8 mouse cellular contexts compared by ENCODE assay signal in the genomic region with DNA sequence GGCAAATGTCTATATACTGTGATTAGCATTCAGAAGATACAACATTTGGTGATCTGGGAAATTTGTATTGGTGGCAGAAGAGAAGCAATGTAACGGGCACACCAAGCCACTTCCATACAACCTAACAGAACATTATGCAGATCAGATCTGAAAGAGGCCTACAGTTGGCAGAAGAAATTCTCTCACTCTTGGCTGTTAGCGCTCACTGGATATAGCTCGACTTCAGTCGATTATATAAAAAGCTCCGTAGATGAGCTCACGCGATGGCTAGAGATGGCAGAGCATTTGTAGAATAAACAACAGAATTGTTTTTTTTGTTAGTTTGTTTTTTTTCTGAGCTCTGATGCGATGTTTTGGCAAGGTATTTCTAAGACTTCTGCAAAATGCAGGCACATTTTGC. TPM values are rescaled to one million over a fixed set of nuclear protein-coding genes. Genes with fewer than 3 reads are reported as not detected.
DNase-seq lines count a peak whose midpoint lies in the region; ATAC-seq and TF ChIP-seq lines count a peak whose summit lies in the region.

No protein-coding gene starts in this region.

- H3K9ac ChIP-seq in heart, embryonic 14.5 days (ENCODE audit: low read length), result peak overlapping the region; percentile 86
- peak overlapping the region; percentile 75; the same call in 1 of the 2 replicates for H3K9ac ChIP-seq in hindbrain, embryonic 11.5 days (ENCODE audit: low read depth, low read length)

- no peaks in the 10 kb centered on the region for H3K9me3 ChIP-seq in heart, embryonic 14.5 days (ENCODE audit: control insufficient read depth, low read length)
- no peaks in the 10 kb centered on the region for H3K9me3 ChIP-seq in G1E (replicated peaks)
- H3K9me3 ChIP-seq in hindbrain, embryonic 11.5 days (ENCODE audit: control insufficient read depth, low read length), result no peaks in the 10 kb centered on the region
- H3K9me3 ChIP-seq in midbrain, embryonic 10.5 days (replicated peaks), result no peaks in the 10 kb centered on the region

- DNase-seq in heart, postnatal 4 days, result no peak
- DNase-seq in G1E (ENCODE audit: low spot score), result no peak
- no peak for DNase-seq in hindbrain, embryonic 11.5 days (ENCODE audit: low spot score)
- DNase-seq in midbrain, embryonic 10.5 days (ENCODE audit: low spot score), result no peak
- DNase-seq in cerebellum, adult 9-10 months, result no peak
- no peak for DNase-seq in c-Kit-positive CD71-positive TER-119-positive erythroid progenitor cells, embryonic 14.5 days (ENCODE audit: low spot score)
- DNase-seq in layer of hippocampus, adult 9-10 months (ENCODE audit: low spot score), result no peak

- H3K4me1 ChIP-seq in heart, embryonic 14.5 days (ENCODE audit: control insufficient read depth in 2 of 2, insufficient read depth in 2 of 2, low read length in 2 of 2), result peaks cover 0 to 6% of the 10 kb centered on the region in 2 experiments; a peak in 2 of 4 replicates
- peaks cover 28% of the 10 kb centered on the region for H3K4me1 ChIP-seq in G1E (ENCODE audit: insufficient read depth, low read depth, low read length)
- H3K4me1 ChIP-seq in hindbrain, embryonic 11.5 days (replicated peaks; ENCODE audit: control insufficient read depth, insufficient read depth, low read length), result no peaks in the 10 kb centered on the region
- H3K4me1 ChIP-seq in midbrain, embryonic 10.5 days, result peaks cover 11% of the 10 kb centered on the region

- TF ChIP-seq CTCF in G1E (IDR thresholded peaks at IDR 0.05; ENCODE audit: low read depth, low read length), result no peak

- H3K4me3 ChIP-seq in heart, embryonic 14.5 days (ENCODE audit: control insufficient read depth in 1 of 2, insufficient read depth in 1 of 2, low read depth in 1 of 2, low read length in 2 of 2), result peak overlapping the region in 1 of 2 experiments; percentile 79; a peak in 2 of 4 replicates
- peak overlapping the region; percentile 92 for H3K4me3 ChIP-seq in G1E (ENCODE audit: low read depth, low read length)
- H3K4me3 ChIP-seq in hindbrain, embryonic 11.5 days (ENCODE audit: low read depth, low read length), result peak overlapping the region; percentile 78
- peak overlapping the region; percentile 85 for H3K4me3 ChIP-seq in midbrain, embryonic 10.5 days

- ATAC-seq in heart, embryonic 14.5 days (ENCODE audit: insufficient number of reproducible peaks, insufficient read depth, low FRiP score, low read depth), result no peak
- no peak for ATAC-seq in G1E (ENCODE audit: extremely low read depth, insufficient number of reproducible peaks, low FRiP score, poor library complexity, severe bottlenecking)
- no peak for ATAC-seq in hindbrain, embryonic 11.5 days (ENCODE audit: low FRiP score)

- H3K27ac ChIP-seq in heart, embryonic 14.5 days (replicated peaks in 1 of 2; ENCODE audit: control insufficient read depth in 1 of 2, insufficient read depth in 1 of 2, low read depth in 2 of 2, low read length in 2 of 2), result no peak overlapping the region
- no peak overlapping the region for H3K27ac ChIP-seq in hindbrain, embryonic 11.5 days (ENCODE audit: low read depth, low read length)
- peak overlapping the region; percentile 90; the same call in 1 of the 2 replicates for H3K27ac ChIP-seq in midbrain, embryonic 10.5 days (replicated peaks)

- peaks cover 63% of the 10 kb centered on the region for H3K36me3 ChIP-seq in heart, embryonic 14.5 days (ENCODE audit: control insufficient read depth, insufficient read depth, low read length)
- H3K36me3 ChIP-seq in G1E (replicated peaks), result peaks cover 74% of the 10 kb centered on the region
- peaks cover 14% of the 10 kb centered on the region for H3K36me3 ChIP-seq in hindbrain, embryonic 11.5 days (ENCODE audit: control insufficient read depth, insufficient read depth, low read length)
- H3K36me3 ChIP-seq in midbrain, embryonic 10.5 days, result peaks cover 68% of the 10 kb centered on the region

- H3K4me2 ChIP-seq in heart, embryonic 14.5 days (ENCODE audit: low read length), result peak overlapping the region; percentile 90
- peak overlapping the region; percentile 45 for H3K4me2 ChIP-seq in hindbrain, embryonic 11.5 days (replicated peaks; ENCODE audit: low read depth, low read length)

- H3K27me3 ChIP-seq in heart, embryonic 14.5 days (ENCODE audit: control insufficient read depth, insufficient read depth, low read length), result no peaks in the 10 kb centered on the region
- no peaks in the 10 kb centered on the region for H3K27me3 ChIP-seq in G1E (ENCODE audit: insufficient read depth, low read length)
- no peaks in the 10 kb centered on the region for H3K27me3 ChIP-seq in hindbrain, embryonic 11.5 days (ENCODE audit: control insufficient read depth, insufficient read depth, low read length)
- H3K27me3 ChIP-seq in midbrain, embryonic 10.5 days (ENCODE audit: low read depth, poor library complexity, severe bottlenecking), result no peaks in the 10 kb centered on the region

- WGBS in heart, embryonic 14.5 days, result 60% methylated on average over 8 of the region's 8 CpGs
- WGBS in hindbrain, embryonic 11.5 days, result 68% methylated on average over 8 of the region's 8 CpGs
- 74% methylated on average over 8 of the region's 8 CpGs for WGBS in midbrain, embryonic 10.5 days

RNA-seq across cellular contexts. Expression of a gene that starts 0.8 kb away (rescaled TPM):
- polyA plus RNA-seq in heart, embryonic 14.5 days (2014; fragmentation: Nextera tagmentation; extraction: Ambion mirVana), result 5.2 and 5.6 TPM in 2 replicates
- 1 to 10 TPM; 1.4 to 1.5 TPM for total RNA-seq in heart, postnatal 4 days (2021)
- total RNA-seq in G1E (2014; fragmentation: Nextera tagmentation), result 19.2 and 20.1 TPM in 2 replicates
- total RNA-seq in G1E (2017), result 7.6 and 8.2 TPM in 2 replicates
- polyA plus RNA-seq in G1E (2012), result 1.5 and 3.3 TPM in 2 replicates
- 9.4 and 14.0 TPM in 2 replicates for polyA plus RNA-seq in hindbrain, embryonic 11.5 days (2014; fragmentation: Nextera tagmentation; extraction: Ambion mirVana)
- polyA plus RNA-seq in midbrain, embryonic 10.5 days (2016; fragmentation: Nextera tagmentation; extraction: Ambion mirVana), result 13.1 and 15.9 TPM in 2 replicates

RNA-seq across cellular contexts. Expression of a gene that starts 19.8 kb away (rescaled TPM):
- 131 and 142 TPM in 2 replicates for polyA plus RNA-seq in heart, embryonic 14.5 days (2014; fragmentation: Nextera tagmentation; extraction: Ambion mirVana)
- total RNA-seq in heart, postnatal 4 days (2021), result 100 to 1,000 TPM; 100 to 105 TPM
- total RNA-seq in G1E (2014; fragmentation: Nextera tagmentation), result 184 TPM in 2 replicates
- 177 TPM in 2 replicates for total RNA-seq in G1E (2017)
- 87.8 and 113 TPM in 2 replicates for polyA plus RNA-seq in G1E (2012)
- 239 and 248 TPM in 2 replicates for polyA plus RNA-seq in hindbrain, embryonic 11.5 days (2014; fragmentation: Nextera tagmentation; extraction: Ambion mirVana)
- 245 and 265 TPM in 2 replicates for polyA plus RNA-seq in midbrain, embryonic 10.5 days (2016; fragmentation: Nextera tagmentation; extraction: Ambion mirVana)

RNA-seq across cellular contexts. Expression of a gene that starts 19.9 kb away (rescaled TPM):
- polyA plus RNA-seq in heart, embryonic 14.5 days (2014; fragmentation: Nextera tagmentation; extraction: Ambion mirVana), result 18.8 and 19.8 TPM in 2 replicates
- 10 to 100 TPM; 11.3 to 12.6 TPM for total RNA-seq in heart, postnatal 4 days (2021)
- 18.4 and 26.1 TPM in 2 replicates for total RNA-seq in G1E (2014; fragmentation: Nextera tagmentation)
- total RNA-seq in G1E (2017), result 18.1 and 20.6 TPM in 2 replicates
- 8.7 and 10.8 TPM in 2 replicates for polyA plus RNA-seq in G1E (2012)
- polyA plus RNA-seq in hindbrain, embryonic 11.5 days (2014; fragmentation: Nextera tagmentation; extraction: Ambion mirVana), result 31.9 and 33.5 TPM in 2 replicates
- polyA plus RNA-seq in midbrain, embryonic 10.5 days (2016; fragmentation: Nextera tagmentation; extraction: Ambion mirVana), result 29.9 and 32.3 TPM in 2 replicates

RNA-seq across cellular contexts. Expression of a gene that starts 23.6 kb away (rescaled TPM):
- 0.50 and 0.59 TPM in 2 replicates for polyA plus RNA-seq in heart, embryonic 14.5 days (2014; fragmentation: Nextera tagmentation; extraction: Ambion mirVana)
- under 1 TPM in 1 of 2 experiments, not detected in 1; 0.33 TPM for total RNA-seq in heart, postnatal 4 days (2021)
- total RNA-seq in G1E (2014; fragmentation: Nextera tagmentation) (not detected in 2 replicates), G1E (2017) (0.06 and 0.11 TPM in 2 replicates)
- polyA plus RNA-seq in G1E (2012), result 0.24 TPM in 1 of 2 replicates, not detected in the other
- 0.61 and 0.93 TPM in 2 replicates for polyA plus RNA-seq in hindbrain, embryonic 11.5 days (2014; fragmentation: Nextera tagmentation; extraction: Ambion mirVana)
- 0.26 and 0.76 TPM in 2 replicates for polyA plus RNA-seq in midbrain, embryonic 10.5 days (2016; fragmentation: Nextera tagmentation; extraction: Ambion mirVana)

RNA-seq across cellular contexts. Expression of a gene that starts 50.8 kb away (rescaled TPM):
- 208 and 213 TPM in 2 replicates for polyA plus RNA-seq in heart, embryonic 14.5 days (2014; fragmentation: Nextera tagmentation; extraction: Ambion mirVana)
- 100 to 1,000 TPM; 104 to 105 TPM for total RNA-seq in heart, postnatal 4 days (2021)
- 36.6 and 43.8 TPM in 2 replicates for total RNA-seq in G1E (2014; fragmentation: Nextera tagmentation)
- 50.4 and 53.7 TPM in 2 replicates for total RNA-seq in G1E (2017)
- polyA plus RNA-seq in G1E (2012), result 2.1 and 3.7 TPM in 2 replicates
- 347 and 351 TPM in 2 replicates for polyA plus RNA-seq in hindbrain, embryonic 11.5 days (2014; fragmentation: Nextera tagmentation; extraction: Ambion mirVana)
- polyA plus RNA-seq in midbrain, embryonic 10.5 days (2016; fragmentation: Nextera tagmentation; extraction: Ambion mirVana), result 235 and 259 TPM in 2 replicates
